Mouse (Mus musculus): ENCODE measurements around the gene Pheta1.

- TF ChIP-seq CTCF (IDR thresholded peaks at IDR 0.05; ENCODE audit: extremely low read depth, insufficient read length, insufficient replicate concordance, low read depth, low read length) (no peak), POLR2A (IDR thresholded peaks at IDR 0.05; ENCODE audit: low read depth, low read length) (no peak)
Observed at GRCm38 (mm10) chr5:121845361-121845760, 3.4 kb upstream of the Pheta1 start.
